In the genomic region with DNA sequence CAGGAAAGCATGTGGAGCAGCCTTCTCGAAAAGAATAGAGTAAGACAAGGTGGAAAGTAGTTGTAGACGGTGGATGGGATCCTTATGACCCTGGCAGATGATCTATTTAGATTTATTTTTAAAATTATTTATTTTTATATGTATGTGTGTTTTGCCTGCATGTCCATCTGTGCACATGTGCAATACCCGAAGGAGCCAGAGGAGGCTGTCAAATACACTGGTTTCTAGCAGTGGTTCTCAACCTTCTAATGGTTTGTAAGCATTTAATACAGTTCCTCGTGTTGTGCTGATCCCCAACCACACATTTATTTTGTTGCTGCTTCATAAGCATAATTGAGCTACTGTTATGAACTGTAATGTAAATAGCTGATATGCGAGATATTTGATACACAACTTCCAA, we compare ENCODE assay signal across 9 mouse cellular contexts.
DNase-seq lines count a peak whose midpoint lies in the region.
"Had no signal": no experiment of that assay in that cellular context is flagged by ENCODE, and none has a peak within 500 bp of the region (broad histone marks: within the 10 kb centered on the region; RNA-seq: fewer than 3 reads in every experiment).

No protein-coding gene starts in this region.

- DNase-seq in cerebellum, postnatal 10 days = peak; percentile 59 to 66
- no peak for DNase-seq in cerebellum, postnatal 36 days
- DNase-seq in kidney, postnatal 10 days = peak; percentile 28
- no peak for DNase-seq in kidney, adult 18-20 months
- peak; percentile 47 for DNase-seq in retina, postnatal 1 day
- no peak for DNase-seq in retina, embryonic 14.5 days (ENCODE audit: low spot score)
- peak; percentile 9 to 18 for DNase-seq in thymus, postnatal 36 days
- DNase-seq in right cerebral cortex, adult 18-20 months = no peak
- DNase-seq: cerebellum, adult 2 months had no signal

Comparison
In these comparisons a context has a peak if more than half of its experiments do, and no peak if none do; other contexts are left out.
1. DNase-seq: peak in cerebellum, postnatal 10 days (2 of 2), kidney, postnatal 10 days (single experiment), retina, postnatal 1 day (single experiment) and thymus, postnatal 36 days (2 of 2); none in cerebellum, postnatal 36 days (0 of 2), kidney, adult 18-20 months (single experiment), retina, embryonic 14.5 days (single experiment) and right cerebral cortex, adult 18-20 months (single experiment).